Mouse (Mus musculus) right cerebral cortex, postnatal 36 days (tissue): ENCODE data around the gene Usp17le.
"Not testable (repeated sequence)": the region's sequence is repeated elsewhere in the genome, so short reads cannot be mapped to it uniquely, and the experiment has no call there.

Experiments used
- DNase-seq, 2 experiments: peaks; one replicate each; pipeline ENCODE4 v3.0.0; 2022; ENCODE audit warnings: low spot score in 2 of 2, mixed read lengths in 1 of 2

The Usp17le gene

DNA sequence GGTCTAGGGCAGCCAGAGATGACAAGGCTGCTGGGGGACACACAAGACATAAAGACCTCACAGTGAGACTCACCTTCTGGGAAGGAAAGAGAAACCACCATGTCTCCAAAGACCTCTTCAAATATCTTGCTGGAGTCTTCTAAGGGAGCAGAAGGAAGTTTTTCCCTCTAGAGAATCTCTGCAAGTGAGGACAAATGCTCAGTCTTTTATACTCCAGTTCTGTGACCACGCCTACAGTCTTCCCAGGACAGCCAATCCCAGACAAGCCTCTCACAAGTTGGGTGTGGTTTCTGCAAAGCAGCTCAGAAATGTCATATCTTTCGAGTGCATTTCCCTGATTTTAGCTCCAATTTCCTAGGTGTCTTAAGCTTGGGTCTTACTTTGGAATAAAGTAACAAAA, at the start of gene Usp17le:
Usp17le (minus strand) TSS at position 101 of the 400 bp plus-strand sequence.
- not testable (repeated sequence) for DNase-seq

DNA sequence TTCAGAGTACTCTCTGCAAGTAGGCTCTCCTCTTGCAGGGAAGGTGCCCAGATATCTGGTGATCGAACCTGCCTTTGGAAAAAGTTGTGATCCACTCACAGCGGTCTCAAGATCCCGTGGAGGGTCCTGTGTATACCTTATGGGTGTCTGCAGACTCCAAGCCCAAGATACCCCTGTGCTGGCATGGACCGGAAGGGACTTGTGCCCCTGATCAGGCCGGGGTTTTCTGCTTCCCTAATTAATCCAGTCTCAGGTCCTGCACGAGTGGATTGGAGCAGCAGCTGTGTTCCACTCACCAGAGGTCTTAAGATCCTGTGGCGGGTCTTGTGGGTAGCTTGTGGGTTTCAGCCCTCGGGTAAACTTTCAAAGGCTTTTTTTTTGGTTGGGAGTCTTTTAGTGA, 33.1 kb upstream of the Usp17le start:
- not testable (repeated sequence) for DNase-seq

DNA sequence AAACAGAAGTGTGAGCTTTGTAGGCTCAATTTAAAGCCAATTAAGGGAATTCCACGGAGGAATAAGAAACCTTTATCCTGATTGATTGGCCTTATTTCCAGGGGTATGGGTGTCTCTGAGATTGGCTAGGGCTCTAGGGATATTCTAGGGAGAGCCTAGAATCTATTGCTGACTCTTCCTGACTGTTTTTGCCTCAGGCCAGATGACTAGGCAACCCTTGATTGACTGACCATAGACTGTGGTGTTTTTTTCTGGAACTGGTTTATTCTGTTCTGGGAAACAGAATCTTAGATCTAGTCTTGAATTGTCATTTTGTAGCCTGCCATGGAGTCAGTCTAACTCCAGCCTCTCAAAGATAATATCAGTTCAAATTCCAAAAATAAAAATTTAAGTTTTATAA, 13.5 kb upstream of the Usp17le start:
- no peak for DNase-seq
